Mouse (Mus musculus): Measurements from ENCODE around the gene Zfp738.
A peak's percentile ranks its signal among the peaks of the same experiment; 100 is the strongest.
"Not testable (repeated sequence)": the region's sequence is repeated elsewhere in the genome, so short reads cannot be mapped to it uniquely, and the experiment has no call there.

The Zfp738 gene

DNA sequence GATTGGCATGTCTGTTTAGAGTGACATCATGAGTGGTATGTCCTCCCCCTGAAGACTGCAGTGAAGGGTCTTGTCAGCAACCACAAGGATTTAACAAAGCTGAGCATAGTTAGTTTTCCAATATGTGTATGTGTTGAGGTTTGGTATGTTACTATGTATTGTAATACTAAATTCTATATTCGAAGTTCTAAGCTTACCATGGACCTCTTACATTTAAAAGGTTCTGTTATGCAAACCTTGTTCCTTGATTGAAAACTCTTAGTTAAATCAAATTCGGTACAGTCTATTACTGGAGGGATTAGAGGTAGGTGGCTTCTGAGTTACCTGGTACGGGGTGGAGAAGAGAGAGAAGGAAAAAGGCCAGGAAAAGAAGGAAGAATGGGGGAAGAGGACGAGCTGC, at the start of gene Zfp738:
Zfp738 (minus strand) TSS at position 101 of the 400 bp plus-strand sequence.
- Histone ChIP-seq H3K9me3 (ENCODE audit: low read length) (no peaks in the 10 kb centered on the region), H3K4me1 (replicated peaks; ENCODE audit: low read depth, low read length) (no peaks in the 10 kb centered on the region; the same call in 1 of the 2 replicates), H3K27me3 (ENCODE audit: insufficient read depth, low read length) (no peaks in the 10 kb centered on the region; the same call in 1 of the 2 replicates), H3K4me3 (replicated peaks; ENCODE audit: low read length) (no peak within 1 kb of the TSS), H3K36me3 (ENCODE audit: insufficient read depth, low read length) (no peaks in the 10 kb centered on the region)
- TF ChIP-seq POU5F1 (IDR thresholded peaks at IDR 0.05; ENCODE audit: borderline replicate concordance, low read length) (no peak), CTCF (conservative IDR thresholded peaks at IDR 0.05; ENCODE audit: low read length) (no peak), NANOG (IDR thresholded peaks at IDR 0.05; ENCODE audit: borderline replicate concordance, low read length) (no peak)

DNA sequence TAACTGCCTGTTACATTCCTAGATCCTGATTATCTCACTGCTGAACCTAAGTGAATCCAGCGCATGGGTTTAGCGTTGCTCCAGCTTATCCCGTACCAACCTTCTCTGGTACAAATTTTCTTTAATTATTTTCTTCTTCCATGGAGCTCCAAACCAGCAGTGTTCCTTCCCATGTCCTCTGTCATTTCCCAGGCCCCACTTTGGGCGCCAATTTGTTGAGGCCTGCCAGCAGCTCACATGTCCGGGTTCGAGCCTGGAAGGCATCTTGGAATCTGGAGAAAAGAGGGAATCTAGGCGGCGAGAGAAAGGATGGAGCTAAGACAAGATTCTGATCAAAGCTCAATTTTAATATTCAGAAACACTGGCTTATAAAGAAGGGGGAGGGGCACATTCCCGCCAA, 47.5 kb upstream of the Zfp738 start:
- not testable (repeated sequence) for H3K4me1 ChIP-seq (replicated peaks; ENCODE audit: low read depth, low read length); H3K27me3 ChIP-seq (ENCODE audit: insufficient read depth, low read length); H3K4me3 ChIP-seq (replicated peaks; ENCODE audit: low read length); H3K36me3 ChIP-seq (ENCODE audit: insufficient read depth, low read length)
- peaks cover 61% of the 10 kb centered on the region for H3K9me3 ChIP-seq (ENCODE audit: low read length)

DNA sequence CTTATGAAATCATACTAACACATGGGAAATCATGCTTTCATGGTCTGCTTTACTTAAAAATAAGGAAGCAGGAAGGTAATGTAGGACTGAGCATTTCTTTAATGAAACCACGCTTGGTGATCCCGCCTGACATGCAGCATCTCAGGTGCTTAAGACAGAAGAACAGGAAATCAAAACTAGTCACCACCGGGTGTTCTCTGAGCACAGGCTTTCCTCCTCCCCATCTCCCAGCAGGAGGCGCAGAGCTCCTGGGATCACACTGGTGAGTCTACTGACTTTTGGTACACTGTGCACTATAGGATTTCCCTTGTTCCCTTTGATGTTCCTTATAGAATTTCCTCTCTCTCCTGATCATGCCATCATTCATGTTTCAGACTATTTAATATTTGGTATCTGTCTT, 42.6 kb upstream of the Zfp738 start:
- Histone ChIP-seq H3K4me1 (replicated peaks; ENCODE audit: low read depth, low read length) (peaks cover 23% of the 10 kb centered on the region), H3K4me3 (replicated peaks; ENCODE audit: low read length) (peak overlapping the region; percentile 73), H3K9me3 (ENCODE audit: low read length) (peaks cover 47% of the 10 kb centered on the region)
- H3K36me3 ChIP-seq (ENCODE audit: insufficient read depth, low read length); H3K27me3 ChIP-seq (ENCODE audit: insufficient read depth, low read length): not testable (repeated sequence)

DNA sequence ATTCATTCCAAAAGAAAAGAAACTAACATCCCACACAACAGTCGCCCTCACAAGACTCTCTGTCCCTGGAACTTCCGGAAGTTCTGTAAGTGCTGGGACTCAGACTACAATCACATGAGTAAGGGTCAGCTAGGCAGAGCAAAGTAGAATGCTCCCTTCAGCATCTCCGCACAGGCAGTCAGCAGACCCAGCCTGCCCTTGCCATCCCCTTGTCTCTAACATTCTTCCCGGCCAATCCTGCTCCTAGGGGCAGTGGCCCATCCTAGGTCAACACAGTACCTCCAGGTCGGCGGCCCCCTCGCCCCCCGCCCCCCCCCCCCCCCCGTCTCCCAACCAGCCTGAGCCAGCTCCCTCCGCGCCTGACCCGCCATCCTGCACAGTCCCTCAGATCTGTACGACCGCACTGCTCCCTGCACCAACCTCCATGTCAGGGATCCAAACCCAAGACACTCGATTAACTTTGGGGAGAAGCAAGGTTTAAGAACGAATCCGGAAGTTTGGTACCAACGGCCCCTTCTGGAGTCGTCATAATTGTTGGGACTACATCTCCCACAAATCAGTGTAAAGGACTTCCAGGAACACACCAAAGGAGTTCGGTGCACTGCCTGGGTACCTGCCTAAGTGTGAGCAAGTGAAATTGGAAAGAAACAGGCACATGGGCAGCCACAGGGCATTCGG, 41.9 kb upstream of the Zfp738 start, which contains the start of gene Zfp65:
Zfp65 (minus strand) TSS at position 533 of the 678 bp plus-strand sequence.
- Histone ChIP-seq H3K4me3 (replicated peaks; ENCODE audit: low read length) (peak within 1 kb of the TSS; percentile 73), H3K36me3 (ENCODE audit: insufficient read depth, low read length) (no peaks in the 10 kb centered on the region), H3K9me3 (ENCODE audit: low read length) (peaks cover 41% of the 10 kb centered on the region), H3K4me1 (replicated peaks; ENCODE audit: low read depth, low read length) (peaks cover 25% of the 10 kb centered on the region), H3K27me3 (ENCODE audit: insufficient read depth, low read length) (no peaks in the 10 kb centered on the region)
- no peak for TF ChIP-seq POU5F1 (IDR thresholded peaks at IDR 0.05; ENCODE audit: borderline replicate concordance, low read length)
- no peak for TF ChIP-seq CTCF (conservative IDR thresholded peaks at IDR 0.05; ENCODE audit: low read length)
- no peak for TF ChIP-seq NANOG (IDR thresholded peaks at IDR 0.05; ENCODE audit: borderline replicate concordance, low read length)

DNA sequence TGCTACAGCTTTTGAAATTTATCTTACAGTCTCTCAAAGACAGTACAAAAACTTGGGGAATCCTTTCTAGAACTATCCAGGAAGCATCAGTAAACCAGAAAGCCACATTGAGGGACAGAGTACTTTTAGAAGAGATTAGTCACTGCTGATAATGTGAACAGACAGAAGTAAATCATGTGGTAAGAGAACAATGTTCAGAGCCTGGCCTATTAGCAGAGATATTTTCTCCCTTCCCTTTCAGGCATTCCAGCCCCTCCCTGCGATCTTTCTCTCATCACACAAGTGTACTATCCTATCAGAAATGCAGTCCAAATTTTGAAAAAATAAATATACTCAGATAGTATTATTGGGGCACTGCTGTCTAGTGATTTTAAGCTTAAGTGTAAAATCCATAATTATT, 41.2 kb upstream of the Zfp738 start:
- TF ChIP-seq POU5F1 (IDR thresholded peaks at IDR 0.05; ENCODE audit: borderline replicate concordance, low read length) = no peak
- TF ChIP-seq CTCF (conservative IDR thresholded peaks at IDR 0.05; ENCODE audit: low read length) = no peak
- TF ChIP-seq NANOG (IDR thresholded peaks at IDR 0.05; ENCODE audit: borderline replicate concordance, low read length) = no peak
- Histone ChIP-seq H3K4me3 (replicated peaks; ENCODE audit: low read length) (0 out of 2 replicates have a peak overlapping the region, but pooled peaks have one; percentile 73), H3K9me3 (ENCODE audit: low read length) (peaks cover 34% of the 10 kb centered on the region), H3K4me1 (replicated peaks; ENCODE audit: low read depth, low read length) (peaks cover 28% of the 10 kb centered on the region), H3K27me3 (ENCODE audit: insufficient read depth, low read length) (no peaks in the 10 kb centered on the region), H3K36me3 (ENCODE audit: insufficient read depth, low read length) (no peaks in the 10 kb centered on the region)

DNA sequence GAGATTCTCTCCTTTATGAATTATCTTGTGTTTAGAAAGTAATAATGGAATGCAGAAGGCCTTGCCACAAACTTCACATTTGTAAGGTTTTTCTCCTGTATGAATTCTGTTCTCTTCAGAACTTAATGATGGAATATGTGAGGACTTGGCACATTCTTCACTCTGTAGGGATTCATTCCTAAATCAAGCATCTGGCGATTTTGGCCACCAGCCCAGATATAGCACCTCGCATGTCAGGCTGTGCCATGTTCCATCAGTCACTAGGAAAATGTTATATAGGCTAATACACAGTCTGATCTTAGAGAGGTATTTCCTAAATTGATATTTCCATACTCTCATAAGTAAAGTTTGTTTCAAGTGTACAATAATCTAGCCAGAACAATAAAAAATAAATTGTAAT, 38.5 kb upstream of the Zfp738 start:
- peaks cover 31% of the 10 kb centered on the region for H3K4me1 ChIP-seq (replicated peaks; ENCODE audit: low read depth, low read length)
- H3K27me3 ChIP-seq (ENCODE audit: insufficient read depth, low read length); H3K4me3 ChIP-seq (replicated peaks; ENCODE audit: low read length); H3K9me3 ChIP-seq (ENCODE audit: low read length); H3K36me3 ChIP-seq (ENCODE audit: insufficient read depth, low read length): not testable (repeated sequence)

DNA sequence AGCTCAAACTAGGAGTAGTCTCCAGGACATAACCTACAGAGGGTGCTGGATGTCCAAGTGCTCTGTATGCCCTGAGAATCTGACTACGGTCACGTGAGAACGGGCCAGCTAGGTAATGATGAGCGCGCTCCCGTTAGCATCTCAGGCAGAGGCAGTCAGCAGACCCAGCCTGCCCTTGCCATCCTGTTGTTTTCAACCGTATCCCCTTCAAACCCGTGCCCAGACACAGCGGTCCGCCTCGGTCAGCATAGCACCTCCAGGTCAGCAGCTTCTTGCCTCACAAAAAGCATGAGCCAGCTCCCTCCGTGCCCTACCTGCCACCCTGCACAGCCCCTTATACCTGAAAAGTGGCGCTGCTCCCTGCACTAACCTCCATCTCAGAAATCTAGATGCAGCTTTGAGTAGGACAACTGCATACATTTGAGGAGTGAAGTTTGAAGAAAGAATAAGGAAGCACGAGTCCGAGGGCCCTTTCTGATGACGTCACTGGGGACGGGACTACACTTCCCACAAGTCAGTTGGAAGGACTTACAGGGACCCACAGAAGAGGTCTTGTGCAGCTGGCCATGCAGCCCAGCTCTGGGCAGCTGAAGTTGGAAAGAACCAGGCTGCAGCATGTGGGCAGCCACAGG, 37.1 kb upstream of the Zfp738 start:
- no peaks in the 10 kb centered on the region for H3K27me3 ChIP-seq (ENCODE audit: insufficient read depth, low read length)
- peaks cover 20% of the 10 kb centered on the region for H3K4me1 ChIP-seq (replicated peaks; ENCODE audit: low read depth, low read length)
- TF ChIP-seq CTCF (conservative IDR thresholded peaks at IDR 0.05; ENCODE audit: low read length) = no peak
- TF ChIP-seq NANOG (IDR thresholded peaks at IDR 0.05; ENCODE audit: borderline replicate concordance, low read length) = no peak
- no peak for TF ChIP-seq POU5F1 (IDR thresholded peaks at IDR 0.05; ENCODE audit: borderline replicate concordance, low read length)
- peaks cover 8% of the 10 kb centered on the region; the same call in 1 of the 2 replicates for H3K36me3 ChIP-seq (ENCODE audit: insufficient read depth, low read length)
- peak overlapping the region; percentile 94 for H3K4me3 ChIP-seq (replicated peaks; ENCODE audit: low read length)
- no peaks in the 10 kb centered on the region for H3K9me3 ChIP-seq (ENCODE audit: low read length)

DNA sequence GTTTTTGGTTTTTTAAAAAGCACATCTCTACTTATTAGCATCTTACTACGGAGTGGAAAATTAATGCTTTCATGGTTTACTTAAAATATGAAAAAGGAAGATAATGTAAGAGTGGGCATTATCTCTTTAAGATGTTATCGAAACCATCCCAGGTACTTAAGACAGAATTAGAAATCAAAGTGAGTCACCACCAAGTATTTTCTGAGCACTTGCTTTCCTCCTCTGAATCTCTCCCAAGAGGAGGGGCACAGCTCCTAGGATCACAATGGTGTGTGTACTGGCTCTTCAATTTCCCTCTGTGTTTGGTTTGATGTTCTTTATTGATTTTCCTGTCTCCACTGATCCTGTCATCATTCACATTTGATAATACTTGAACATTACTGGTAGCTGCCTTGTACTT, 3.0 kb downstream of the Zfp738 start:
- peak overlapping the region; percentile 88 for H3K4me3 ChIP-seq (replicated peaks; ENCODE audit: low read length)
- H3K36me3 ChIP-seq (ENCODE audit: insufficient read depth, low read length); H3K4me1 ChIP-seq (replicated peaks; ENCODE audit: low read depth, low read length); H3K9me3 ChIP-seq (ENCODE audit: low read length); H3K27me3 ChIP-seq (ENCODE audit: insufficient read depth, low read length): not testable (repeated sequence)

DNA sequence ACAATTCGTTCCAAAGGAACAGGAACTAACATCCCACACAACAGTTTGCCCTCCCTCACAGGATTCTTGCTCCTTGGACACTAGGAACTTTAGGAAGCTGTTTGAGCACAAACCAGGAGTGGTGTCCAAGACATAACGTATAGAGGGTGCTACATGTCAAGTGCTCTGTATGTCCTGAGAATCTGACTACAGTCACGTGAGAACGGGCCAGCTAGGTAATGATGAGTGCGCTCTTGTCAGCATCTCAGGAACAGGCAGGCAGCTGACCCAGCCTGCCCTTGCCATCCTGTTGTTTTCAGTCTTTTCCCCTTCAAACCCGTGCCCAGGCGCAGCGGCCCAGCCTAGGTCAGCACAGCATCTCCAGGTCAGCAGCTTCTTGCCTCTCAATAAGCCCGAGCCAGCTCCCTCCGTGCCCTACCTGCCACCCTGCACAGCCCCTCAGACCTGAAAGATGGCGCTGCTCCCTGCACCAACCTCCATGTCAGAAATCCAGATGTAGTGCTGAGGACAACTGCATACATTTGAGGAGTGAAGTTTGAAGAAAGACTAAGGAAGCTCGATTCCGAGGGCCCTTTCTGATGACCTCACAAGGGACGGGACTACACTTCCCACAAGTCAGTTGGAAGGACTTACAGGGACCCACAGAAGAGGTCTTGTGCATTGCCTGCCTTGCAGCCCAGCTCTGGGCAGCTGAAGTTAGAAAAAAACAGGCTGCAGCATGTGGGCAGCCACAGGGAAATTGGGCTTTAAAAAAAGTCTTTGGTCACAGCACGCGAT, 3.7 kb downstream of the Zfp738 start:
- peak overlapping the region; percentile 88 for H3K4me3 ChIP-seq (replicated peaks; ENCODE audit: low read length)
- H3K9me3 ChIP-seq (ENCODE audit: low read length); H3K27me3 ChIP-seq (ENCODE audit: insufficient read depth, low read length); H3K36me3 ChIP-seq (ENCODE audit: insufficient read depth, low read length); H3K4me1 ChIP-seq (replicated peaks; ENCODE audit: low read depth, low read length): not testable (repeated sequence)

Measured in E14TG2a.4 (cell line).